Mouse (Mus musculus) CD8-positive naive resting alpha-beta T cell, adult 2 months (primary cell): Measurements from ENCODE around the gene Tecr.
A peak's percentile ranks its signal among the peaks of the same experiment; 100 is the strongest.

Experiments
- DNase-seq, 2 experiments: peaks; one replicate each; pipeline ENCODE4 v3.0.0; 2022; ENCODE audit warnings: low read depth in 2 of 2, low spot score in 2 of 2

The Tecr gene

GRCm38 (mm10) chr8:83566469-83567395 is 41.0 kb downstream of the Tecr start, which contains the start of gene Ndufb7:
Gene Ndufb7 (plus strand): TSS chr8:83566671.
- DNase-seq = peak; percentile 93 to 97

- DNase-seq = peak in 1 of 2 experiments; percentile 19
Measured at GRCm38 (mm10) chr8:83565731-83566375, 41.9 kb downstream of the Tecr start.

- DNase-seq = no peak
Measured at GRCm38 (mm10) chr8:83563246-83563645, 44.5 kb downstream of the Tecr start.

GRCm38 (mm10) chr8:83562669-83563068 is 45.1 kb downstream of the Tecr start:
- no peak for DNase-seq

DNA sequence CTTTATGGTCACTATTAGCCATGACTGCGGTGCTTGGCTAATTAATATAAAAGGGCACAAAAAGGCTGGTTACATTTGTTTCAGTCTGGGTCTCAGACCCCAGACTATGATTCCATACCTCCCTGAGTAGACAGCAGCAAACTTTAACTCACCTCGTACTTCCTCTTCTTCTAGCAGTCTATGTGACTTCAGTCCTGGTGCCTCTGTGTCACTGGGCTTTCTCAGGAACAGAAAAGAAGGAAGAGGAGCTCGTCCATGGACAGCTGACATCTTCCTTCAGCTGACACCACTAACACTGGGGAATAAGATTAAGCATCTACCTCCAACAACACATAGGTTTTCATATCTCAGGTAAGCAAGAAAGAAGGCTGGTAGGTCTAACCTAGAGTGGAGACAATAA is 72.0 kb downstream of the Tecr start, which contains the start of gene Olfr370:
Gene Olfr370 (plus strand): TSS at position 45 of the 400 bp plus-strand sequence.
- DNase-seq = no peak

- no peak for DNase-seq
Measured at GRCm38 (mm10) chr8:83534802-83535201, 73.0 kb downstream of the Tecr start.
